Comparison of ENCODE assay signal across 14 mouse cellular contexts in the genomic region with DNA sequence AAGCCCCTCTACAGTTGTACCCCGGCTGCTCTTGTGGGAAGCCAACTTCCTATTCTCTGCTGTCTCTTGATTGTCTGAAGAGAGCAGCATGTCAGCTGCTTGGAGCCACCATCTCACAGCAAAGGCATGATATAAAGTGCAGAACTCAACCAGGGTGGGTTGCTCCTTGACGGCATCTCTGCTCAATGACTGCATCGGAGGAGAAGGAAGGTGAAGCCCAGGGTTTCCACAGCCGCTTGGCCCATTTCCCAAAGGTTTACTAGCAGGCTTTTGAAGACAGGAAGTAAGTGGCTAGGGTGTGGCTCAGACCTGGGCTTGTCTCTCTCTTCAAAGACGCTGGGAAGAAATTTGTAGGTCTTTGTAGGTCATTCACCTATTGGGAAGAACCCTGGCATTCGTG. TPM values are rescaled to one million over a fixed set of nuclear protein-coding genes. Genes with fewer than 3 reads are reported as not detected.
DNase-seq lines count a peak whose midpoint lies in the region; ATAC-seq and TF ChIP-seq lines count a peak whose summit lies in the region.
"Had no signal": no experiment of that assay in that cellular context is flagged by ENCODE, and none has a peak within 500 bp of the region (broad histone marks: within the 10 kb centered on the region; RNA-seq: fewer than 3 reads in every experiment).

No protein-coding gene starts in this region.

- 69% methylated on average over 6 of the region's 6 CpGs for WGBS in kidney, embryonic 14.5 days
- WGBS in forebrain, embryonic 10.5 days, result 86% methylated on average over 6 of the region's 6 CpGs

- no peak for ATAC-seq in kidney, embryonic 14.5 days (ENCODE audit: low FRiP score, low TSS enrichment)
- ATAC-seq in common myeloid progenitor, adult 5-6 weeks (replicated peaks; ENCODE audit: low read depth, poor library complexity, severe bottlenecking), result peak; percentile 45
- ATAC-seq: forebrain, embryonic 14.5 days had no signal

- H3K4me2 ChIP-seq in kidney, embryonic 14.5 days (replicated peaks; ENCODE audit: low read depth, low read length), result no peak overlapping the region
- H3K4me2 ChIP-seq: embryonic facial prominence, embryonic 13.5 days; hindbrain, embryonic 14.5 days; lung, embryonic 14.5 days had no signal

- peaks cover 12% of the 10 kb centered on the region for H3K4me1 ChIP-seq in kidney, embryonic 14.5 days (ENCODE audit: control insufficient read depth, insufficient read depth, low read length)
- peaks cover 2% of the 10 kb centered on the region for H3K4me1 ChIP-seq in ES-Bruce4 (ENCODE audit: control insufficient read depth, insufficient read depth, low read length)
- H3K4me1 ChIP-seq in forebrain, embryonic 10.5 days, result peaks cover 22% of the 10 kb centered on the region

- no peak for TF ChIP-seq CTCF in ES-Bruce4 (IDR thresholded peaks at IDR 0.05; ENCODE audit: low read depth, low read length)

- no peak overlapping the region for H3K4me3 ChIP-seq in kidney, embryonic 14.5 days (ENCODE audit: low read length)
- H3K4me3 ChIP-seq in ES-Bruce4 (ENCODE audit: low read depth, low read length), result no peak overlapping the region
- no peak overlapping the region for H3K4me3 ChIP-seq in forebrain, embryonic 10.5 days
- H3K4me3 ChIP-seq: embryonic facial prominence, embryonic 13.5 days had no signal

- H3K9me3 ChIP-seq in kidney, embryonic 14.5 days (ENCODE audit: control insufficient read depth, low read length), result no peaks in the 10 kb centered on the region
- H3K9me3 ChIP-seq in ES-Bruce4 (replicated peaks; ENCODE audit: control insufficient read depth, insufficient read depth, low read length, poor library complexity, severe bottlenecking), result 0 out of 2 replicates have a peak, but pooled peaks cover 7% of the 10 kb centered on the region
- H3K9me3 ChIP-seq in forebrain, embryonic 10.5 days, result no peaks in the 10 kb centered on the region
- H3K9me3 ChIP-seq: embryonic facial prominence, embryonic 13.5 days had no signal

- TF ChIP-seq EP300 in ES-Bruce4 (IDR thresholded peaks at IDR 0.05; ENCODE audit: insufficient read depth, low read depth, low read length), result 0 out of 2 replicates have a peak, but pooled peaks have one; percentile 31

- DNase-seq in kidney, postnatal 36 days, result peak; percentile 32 to 49
- peak; percentile 13 to 48 for DNase-seq in thymus, adult 18-20 months
- no peak for DNase-seq in forebrain, embryonic 10.5 days (ENCODE audit: extremely low spot score, low spot score)
- no peak for DNase-seq in left cerebral cortex, adult 18-20 months (ENCODE audit: low spot score in 2 of 2)
- no peak for DNase-seq in gastrocnemius, postnatal 10 days
- DNase-seq: adrenal gland, postnatal 25 days; cerebellum, adult 11 months; lung, embryonic 14.5 days had no signal

- no peaks in the 10 kb centered on the region for H3K27me3 ChIP-seq in kidney, embryonic 14.5 days (ENCODE audit: control insufficient read depth, insufficient read depth, low read length)
- H3K27me3 ChIP-seq in ES-Bruce4 (ENCODE audit: control insufficient read depth, insufficient read depth, low read length, poor library complexity, severe bottlenecking), result no peaks in the 10 kb centered on the region
- peaks cover 27% of the 10 kb centered on the region for H3K27me3 ChIP-seq in forebrain, embryonic 10.5 days (ENCODE audit: poor library complexity, severe bottlenecking)

- no peaks in the 10 kb centered on the region for H3K36me3 ChIP-seq in kidney, embryonic 14.5 days (ENCODE audit: control insufficient read depth, insufficient read depth, low read length)
- H3K36me3 ChIP-seq in ES-Bruce4 (ENCODE audit: control insufficient read depth, insufficient read depth, low read length, poor library complexity, severe bottlenecking), result no peaks in the 10 kb centered on the region
- no peaks in the 10 kb centered on the region for H3K36me3 ChIP-seq in forebrain, embryonic 10.5 days (replicated peaks)
- H3K36me3 ChIP-seq: embryonic facial prominence, embryonic 13.5 days had no signal

- H3K27ac ChIP-seq in kidney, embryonic 14.5 days (ENCODE audit: low read depth, low read length), result no peak overlapping the region
- H3K27ac ChIP-seq in ES-Bruce4 (ENCODE audit: insufficient read depth, low read length), result no peak overlapping the region
- H3K27ac ChIP-seq in forebrain, embryonic 10.5 days, result no peak overlapping the region
- H3K27ac ChIP-seq: embryonic facial prominence, embryonic 13.5 days; hindbrain, embryonic 14.5 days had no signal

- no peak for TF ChIP-seq POLR2A in ES-Bruce4 (IDR thresholded peaks at IDR 0.05; ENCODE audit: insufficient read depth, low read length)

- no peak overlapping the region for H3K9ac ChIP-seq in kidney, embryonic 14.5 days (ENCODE audit: low read depth, low read length)
- H3K9ac ChIP-seq in ES-Bruce4 (ENCODE audit: low read depth, poor library complexity, severe bottlenecking), result no peak overlapping the region
- H3K9ac ChIP-seq: embryonic facial prominence, embryonic 13.5 days; hindbrain, embryonic 14.5 days; lung, embryonic 14.5 days had no signal

RNA-seq across cellular contexts. Expression of gene Gm5148, which starts 36.6 kb away (rescaled TPM):
- 8.1 and 9.4 TPM in 2 replicates for polyA plus RNA-seq in kidney, embryonic 14.5 days (2014; fragmentation: Nextera tagmentation; extraction: Ambion mirVana)
- 3.0 and 3.1 TPM in 2 replicates for polyA plus RNA-seq in ES-Bruce4 (2011; ENCODE audit: insufficient read depth, insufficient read length, low read depth, missing spikeins)
- 47.1 and 54.4 TPM in 2 replicates for total RNA-seq in common myeloid progenitor, adult 5-6 weeks (2017)
- polyA plus RNA-seq in forebrain, embryonic 10.5 days (2016; fragmentation: Nextera tagmentation; extraction: Ambion mirVana), result 2.4 and 3.5 TPM in 2 replicates
- 1 to 10 TPM; 3.2 to 3.9 TPM for total RNA-seq in left cerebral cortex, adult 18-20 months (2021)
- under 1 TPM in 1 of 2 experiments, not detected in 1; 0.25 TPM for total RNA-seq in gastrocnemius, postnatal 10 days (2021)

Comparison
In these comparisons a context has a peak if more than half of its experiments do, and no peak if none do; other contexts are left out.
1. DNase-seq: peak in kidney, postnatal 36 days (2 of 2) and thymus, adult 18-20 months (2 of 2); none in forebrain, embryonic 10.5 days (single experiment), left cerebral cortex, adult 18-20 months (0 of 2) and gastrocnemius, postnatal 10 days (single experiment).